Mouse (Mus musculus) hindbrain, embryonic 13.5 days (tissue): Measurements from ENCODE around the gene Pdpk1. TPM values are rescaled to one million over a fixed set of nuclear protein-coding genes. Genes with fewer than 3 reads are reported as not detected.
"Not testable (repeated sequence)": the region's sequence is repeated elsewhere in the genome, so short reads cannot be mapped to it uniquely, and the experiment has no call there.

Experiments used
- ATAC-seq: fragments of 200-750 bp; cut with Nextera tagmentation; 2 replicates; pipeline ENCODE4 v1.8.0; 2017; ENCODE audit warnings: moderate TSS enrichment; ENCODE audit not compliant: low FRiP score
- H3K27ac ChIP-seq: fragments of 300-500 bp; sonication (generic); 2 replicates; pipeline ENCODE4 v1.5.1; 2015; ENCODE audit warnings: inconsistent platforms, mild to moderate bottlenecking, moderate library complexity
- H3K27me3 ChIP-seq: fragments of 300-500 bp; sonication (generic); 2 replicates; pipeline ENCODE4 v1.6.1; 2015; ENCODE audit warnings: mild to moderate bottlenecking, inconsistent platforms
- H3K36me3 ChIP-seq: fragments of 300-500 bp; sonication (generic); 2 replicates; pipeline ENCODE4 v1.6.1; 2015; ENCODE audit warnings: mild to moderate bottlenecking, inconsistent platforms
- H3K4me1 ChIP-seq: fragments of 300-500 bp; sonication (generic); replicated peaks from 2 replicates; pipeline ENCODE4 v1.6.1; 2015; ENCODE audit warnings: inconsistent platforms
- H3K4me2 ChIP-seq: fragments of 300-500 bp; sonication (generic); 2 replicates; pipeline ENCODE4 v1.6.1; 2015; ENCODE audit warnings: inconsistent platforms, mild to moderate bottlenecking, moderate library complexity
- H3K4me3 ChIP-seq: fragments of 300-500 bp; sonication (generic); 2 replicates; pipeline ENCODE4 v1.5.1; 2015; ENCODE audit warnings: mild to moderate bottlenecking, inconsistent platforms
- H3K9ac ChIP-seq: fragments of 300-500 bp; sonication (generic); 2 replicates; pipeline ENCODE4 v1.6.1; 2015; ENCODE audit warnings: mild to moderate bottlenecking, inconsistent platforms
- H3K9me3 ChIP-seq: fragments of 300-500 bp; sonication (generic); 2 replicates; pipeline ENCODE4 v1.6.1; 2016; ENCODE audit warnings: inconsistent platforms
- WGBS: fragments of 180-500 bp; shearing (Covaris S2); methylation state at CpG from one replicate; pipeline ENCODE4 v1.1.7; 2015; 5-methylcytosine and 5-hydroxymethylcytosine counted together
- polyA plus RNA-seq: library from polyadenylated mRNA; unstranded; fragments of >200 nt; fragmentation: Nextera tagmentation; extraction: Ambion mirVana; gene quantifications from 2 replicates; pipeline ENCODE4 v1.2.1, GENCODE M21; 2015

Pdpk1 gene
- polyA plus RNA-seq, 1 experiment from 2014 or later = 64.5 TPM

GRCm38 (mm10) chr17:24139256-24139655 is 11.5 kb downstream of the Pdpk1 start:
- WGBS = 86% methylated on average over 3 of the region's 3 CpGs
- H3K9me3 ChIP-seq = no peaks in the 10 kb centered on the region

GRCm38 (mm10) chr17:24137226-24137880 is 13.4 kb downstream of the Pdpk1 start:
- no peaks in the 10 kb centered on the region for H3K36me3 ChIP-seq
- H3K9ac ChIP-seq = no peak overlapping the region
- no peak for ATAC-seq
- H3K27ac ChIP-seq = no peak overlapping the region
- 88% methylated on average over 2 of the region's 2 CpGs for WGBS
- no peak overlapping the region for H3K4me3 ChIP-seq
- H3K4me2 ChIP-seq = no peak overlapping the region
- H3K9me3 ChIP-seq = no peaks in the 10 kb centered on the region
- peaks cover 37% of the 10 kb centered on the region for H3K4me1 ChIP-seq
- no peaks in the 10 kb centered on the region for H3K27me3 ChIP-seq

More at GRCm38 (mm10) chr17:24139256-24139655, 11.5 kb downstream of the Pdpk1 start:
- no peaks in the 10 kb centered on the region for H3K36me3 ChIP-seq
- H3K4me1 ChIP-seq = peaks cover 44% of the 10 kb centered on the region
- H3K4me3 ChIP-seq = no peak overlapping the region
- H3K4me2 ChIP-seq = no peak overlapping the region
- H3K9ac ChIP-seq = peak overlapping the region; percentile 96; the same call in 1 of the 2 replicates
- H3K27ac ChIP-seq = no peak overlapping the region
- no peak for ATAC-seq
- H3K27me3 ChIP-seq = no peaks in the 10 kb centered on the region

GRCm38 (mm10) chr17:24134062-24134461 is 16.7 kb downstream of the Pdpk1 start:
- ATAC-seq = no peak
- Histone ChIP-seq H3K36me3 (no peaks in the 10 kb centered on the region), H3K4me2 (no peak overlapping the region), H3K4me1 (peaks cover 15% of the 10 kb centered on the region), H3K9me3 (no peaks in the 10 kb centered on the region), H3K9ac (no peak overlapping the region), H3K27ac (no peak overlapping the region), H3K4me3 (no peak overlapping the region), H3K27me3 (no peaks in the 10 kb centered on the region)

DNA sequence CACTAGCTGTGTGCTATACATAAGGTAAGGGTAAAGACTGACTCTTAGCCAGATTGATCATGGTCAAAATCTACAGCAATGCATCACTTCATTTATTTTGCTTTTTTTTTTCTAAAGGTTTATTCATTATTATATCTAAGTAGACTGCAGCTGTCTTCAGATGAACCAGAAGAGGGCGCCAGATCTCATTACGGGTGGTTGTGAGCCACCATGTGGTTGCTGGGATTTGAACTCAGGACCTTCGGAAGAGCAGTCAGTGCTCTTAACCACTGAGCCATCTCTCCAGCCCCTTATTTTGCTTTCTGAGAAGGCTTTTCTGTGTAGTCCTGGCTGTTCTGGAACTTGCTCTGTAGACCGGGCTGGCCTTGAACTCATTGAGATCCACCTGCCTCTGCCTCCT is 17.8 kb downstream of the Pdpk1 start:
- not testable (repeated sequence) for H3K4me2 ChIP-seq, H3K27me3 ChIP-seq, H3K27ac ChIP-seq, ATAC-seq, H3K4me3 ChIP-seq, H3K36me3 ChIP-seq, H3K9ac ChIP-seq, H3K9me3 ChIP-seq, H3K4me1 ChIP-seq
- 91% methylated on average over 4 of the region's 4 CpGs for WGBS

DNA sequence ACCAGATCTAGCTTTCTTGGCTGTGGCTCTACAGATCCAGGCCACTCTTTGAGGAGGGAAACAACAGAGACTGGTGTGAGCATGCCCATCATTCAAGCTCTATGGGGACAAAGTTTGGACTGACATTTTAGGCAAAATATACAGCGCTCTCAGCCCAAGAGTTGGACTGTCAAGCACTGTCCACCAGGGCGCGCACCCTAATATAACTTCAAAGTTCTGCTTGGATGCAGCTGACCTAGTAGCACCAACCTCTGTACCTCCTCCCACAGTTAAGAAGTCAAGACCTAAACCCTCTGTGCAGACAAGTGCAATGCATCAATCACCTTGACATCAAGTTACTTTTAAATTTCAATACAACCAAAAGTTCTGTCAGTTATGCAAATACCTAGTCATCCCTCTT is 19.2 kb downstream of the Pdpk1 start:
- Histone ChIP-seq H3K36me3 (no peaks in the 10 kb centered on the region), H3K9me3 (no peaks in the 10 kb centered on the region), H3K9ac (no peak overlapping the region), H3K27ac (no peak overlapping the region), H3K27me3 (no peaks in the 10 kb centered on the region), H3K4me2 (no peak overlapping the region), H3K4me3 (no peak overlapping the region), H3K4me1 (peaks cover 3% of the 10 kb centered on the region; the same call in 1 of the 2 replicates)
- no peak for ATAC-seq
- 84% methylated on average over 3 of the region's 3 CpGs for WGBS

GRCm38 (mm10) chr17:24129246-24129645 is 21.5 kb downstream of the Pdpk1 start:
- ATAC-seq, H3K4me2 ChIP-seq, H3K36me3 ChIP-seq, H3K4me3 ChIP-seq, H3K4me1 ChIP-seq, H3K27ac ChIP-seq, H3K27me3 ChIP-seq, H3K9ac ChIP-seq, H3K9me3 ChIP-seq: not testable (repeated sequence)
- WGBS = 91% methylated on average over 4 of the region's 4 CpGs

DNA sequence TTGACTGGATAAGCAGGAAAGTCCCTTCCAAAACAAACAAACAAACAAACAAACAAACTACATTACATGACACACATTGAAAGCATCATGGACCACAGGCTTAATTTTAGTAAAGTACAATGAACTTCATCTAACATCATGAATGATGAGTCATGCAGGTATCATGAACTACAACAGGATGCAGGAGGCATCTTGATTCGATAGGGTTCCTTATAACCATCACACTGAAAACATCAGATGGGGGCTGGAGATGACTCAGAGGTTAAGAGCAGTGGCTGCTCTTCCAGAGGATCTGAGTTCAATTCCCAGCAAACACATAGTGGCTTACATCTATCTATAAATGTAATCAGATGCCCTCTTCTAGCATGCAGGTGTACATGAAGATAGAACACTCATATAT is 23.1 kb downstream of the Pdpk1 start:
- Histone ChIP-seq H3K4me1 (no peaks in the 10 kb centered on the region; the same call in 1 of the 2 replicates), H3K9me3 (no peaks in the 10 kb centered on the region), H3K36me3 (no peaks in the 10 kb centered on the region), H3K9ac (no peak overlapping the region), H3K27ac (no peak overlapping the region), H3K4me3 (no peak overlapping the region), H3K27me3 (no peaks in the 10 kb centered on the region), H3K4me2 (no peak overlapping the region)
- ATAC-seq = no peak
- WGBS = 95% methylated on average over 1 of the region's 1 CpGs

DNA sequence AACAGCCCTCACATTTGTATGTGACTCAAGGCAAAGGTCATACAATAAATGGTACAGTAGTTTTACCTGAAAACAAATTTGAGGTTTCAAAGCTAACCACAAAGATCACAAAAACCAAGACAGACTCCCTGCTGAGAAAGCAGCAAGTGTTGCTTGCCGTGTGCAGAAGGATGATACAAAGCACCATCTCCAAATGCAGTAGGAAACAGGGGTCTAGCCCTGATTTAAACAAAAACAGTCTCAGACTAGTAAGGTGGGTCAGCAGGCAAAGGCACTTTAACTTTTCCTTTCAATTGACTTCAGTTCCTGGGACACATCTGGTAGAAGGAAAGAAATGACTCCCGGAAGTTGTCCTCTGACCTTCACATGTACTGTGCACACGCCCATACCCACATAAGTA is 23.9 kb downstream of the Pdpk1 start:
- no peaks in the 10 kb centered on the region for H3K36me3 ChIP-seq
- no peaks in the 10 kb centered on the region; the same call in 1 of the 2 replicates for H3K4me1 ChIP-seq
- ATAC-seq = no peak
- no peak overlapping the region for H3K9ac ChIP-seq
- H3K4me3 ChIP-seq = no peak overlapping the region
- no peaks in the 10 kb centered on the region for H3K9me3 ChIP-seq
- no peak overlapping the region for H3K4me2 ChIP-seq
- 81% methylated on average over 3 of the region's 3 CpGs for WGBS
- no peak overlapping the region for H3K27ac ChIP-seq
- no peaks in the 10 kb centered on the region for H3K27me3 ChIP-seq

GRCm38 (mm10) chr17:24119446-24119845 is 31.3 kb downstream of the Pdpk1 start:
- no peak for ATAC-seq
- H3K4me3 ChIP-seq = no peak overlapping the region

GRCm38 (mm10) chr17:24113031-24113430 is 37.7 kb downstream of the Pdpk1 start:
- peaks cover 4% of the 10 kb centered on the region; the same call in 1 of the 2 replicates for H3K4me1 ChIP-seq
- WGBS = 86% methylated on average over 4 of the region's 4 CpGs
- peaks cover 22% of the 10 kb centered on the region for H3K36me3 ChIP-seq
- no peak overlapping the region for H3K4me3 ChIP-seq
- H3K27ac ChIP-seq = no peak overlapping the region
- H3K9ac ChIP-seq = no peak overlapping the region
- ATAC-seq = no peak
- H3K27me3 ChIP-seq = no peaks in the 10 kb centered on the region
- H3K4me2 ChIP-seq = no peak overlapping the region
- no peaks in the 10 kb centered on the region for H3K9me3 ChIP-seq

More at GRCm38 (mm10) chr17:24119446-24119845, 31.3 kb downstream of the Pdpk1 start:
- Histone ChIP-seq H3K36me3 (no peaks in the 10 kb centered on the region), H3K9ac (no peak overlapping the region), H3K27me3 (no peaks in the 10 kb centered on the region), H3K27ac (no peak overlapping the region), H3K9me3 (no peaks in the 10 kb centered on the region), H3K4me1 (no peaks in the 10 kb centered on the region), H3K4me2 (no peak overlapping the region)
- 82% methylated on average over 3 of the region's 3 CpGs for WGBS

- Histone ChIP-seq H3K27ac (no peak overlapping the region), H3K4me3 (no peak overlapping the region), H3K9ac (no peak overlapping the region), H3K4me1 (peaks cover 4% of the 10 kb centered on the region; the same call in 1 of the 2 replicates), H3K9me3 (no peaks in the 10 kb centered on the region), H3K36me3 (peaks cover 24% of the 10 kb centered on the region), H3K4me2 (no peak overlapping the region), H3K27me3 (no peaks in the 10 kb centered on the region)
- WGBS = 97% methylated on average over 1 of the region's 1 CpGs
- ATAC-seq = no peak
Observed at GRCm38 (mm10) chr17:24111256-24111655, 39.5 kb downstream of the Pdpk1 start.

GRCm38 (mm10) chr17:24108896-24109295 is 41.8 kb downstream of the Pdpk1 start:
- Histone ChIP-seq H3K27me3 (no peaks in the 10 kb centered on the region), H3K4me2 (no peak overlapping the region), H3K4me1 (peaks cover 4% of the 10 kb centered on the region; the same call in 1 of the 2 replicates), H3K4me3 (no peak overlapping the region), H3K27ac (no peak overlapping the region), H3K36me3 (peaks cover 44% of the 10 kb centered on the region), H3K9me3 (no peaks in the 10 kb centered on the region), H3K9ac (no peak overlapping the region)
- no peak for ATAC-seq
- 83% methylated on average over 1 of the region's 1 CpGs for WGBS

- no peak overlapping the region for H3K4me3 ChIP-seq
- H3K36me3 ChIP-seq = peaks cover 63% of the 10 kb centered on the region
- H3K27me3 ChIP-seq = no peaks in the 10 kb centered on the region
- 87% methylated on average over 2 of the region's 2 CpGs for WGBS
- H3K27ac ChIP-seq = no peak overlapping the region
- no peaks in the 10 kb centered on the region for H3K4me1 ChIP-seq
- H3K4me2 ChIP-seq = no peak overlapping the region
- ATAC-seq = no peak
- H3K9ac ChIP-seq = no peak overlapping the region
- no peaks in the 10 kb centered on the region for H3K9me3 ChIP-seq
Observed at GRCm38 (mm10) chr17:24105111-24105510, 45.6 kb downstream of the Pdpk1 start.
